In genomic region chr17:34152923-34153322, GRCm38 (mm10) we compare ENCODE assay signal across 8 mouse cellular contexts. TPM values are rescaled to one million over a fixed set of nuclear protein-coding genes. Genes with fewer than 3 reads are reported as not detected.
DNase-seq lines count a peak whose midpoint lies in the region; ATAC-seq and TF ChIP-seq lines count a peak whose summit lies in the region.
"Had no signal": no experiment of that assay in that cellular context is flagged by ENCODE, and none has a peak within 500 bp of the region (broad histone marks: within the 10 kb centered on the region; RNA-seq: fewer than 3 reads in every experiment).

Gene H2-DMb1 (plus strand): TSS chr17:34153072.

- H3K9ac ChIP-seq in kidney, embryonic 14.5 days (ENCODE audit: low read depth, low read length), result no peak within 1 kb of the TSS
- H3K9ac ChIP-seq: neural tube, embryonic 13.5 days had no signal

- no peaks in the 10 kb centered on the region for H3K27me3 ChIP-seq in kidney, embryonic 14.5 days (ENCODE audit: control insufficient read depth, insufficient read depth, low read length)
- H3K27me3 ChIP-seq in forebrain, embryonic 10.5 days (ENCODE audit: poor library complexity, severe bottlenecking), result 0 out of 2 replicates have a peak, but pooled peaks cover under 1% of the 10 kb centered on the region
- H3K27me3 ChIP-seq: neural tube, embryonic 13.5 days had no signal

- TF ChIP-seq CTCF in bone marrow macrophage, adult 2 months (IDR thresholded peaks at IDR 0.05; ENCODE audit: low read depth, low read length), result no peak

- WGBS in kidney, embryonic 14.5 days, result 56% methylated on average over 4 of the region's 4 CpGs
- 63% methylated on average over 4 of the region's 4 CpGs for WGBS in forebrain, embryonic 10.5 days

- H3K4me3 ChIP-seq in bone marrow macrophage, adult 2 months (ENCODE audit: insufficient read depth, low read length), result peak within 1 kb of the TSS; percentile 52
- no peak within 1 kb of the TSS for H3K4me3 ChIP-seq in kidney, embryonic 14.5 days (ENCODE audit: low read length)
- H3K4me3 ChIP-seq in forebrain, embryonic 10.5 days, result no peak within 1 kb of the TSS
- H3K4me3 ChIP-seq: neural tube, embryonic 13.5 days had no signal

- no peak for TF ChIP-seq POLR2A in bone marrow macrophage, adult 2 months (IDR thresholded peaks at IDR 0.05; ENCODE audit: borderline replicate concordance, low read depth, low read length)

- no peak within 1 kb of the TSS for H3K27ac ChIP-seq in bone marrow macrophage, adult 2 months (ENCODE audit: insufficient read depth, low read depth, low read length)
- H3K27ac ChIP-seq in kidney, embryonic 14.5 days (ENCODE audit: low read depth, low read length), result no peak within 1 kb of the TSS
- no peak within 1 kb of the TSS for H3K27ac ChIP-seq in forebrain, embryonic 10.5 days
- H3K27ac ChIP-seq: neural tube, embryonic 13.5 days had no signal

- ATAC-seq in kidney, embryonic 14.5 days (ENCODE audit: low FRiP score, low TSS enrichment), result peak; percentile 71; the same call in 1 of the 2 replicates

- H3K4me1 ChIP-seq in bone marrow macrophage, adult 2 months (ENCODE audit: control insufficient read depth, insufficient read depth, low read length), result peaks cover 33% of the 10 kb centered on the region
- H3K4me1 ChIP-seq in kidney, embryonic 14.5 days (ENCODE audit: control insufficient read depth, insufficient read depth, low read length), result no peaks in the 10 kb centered on the region
- no peaks in the 10 kb centered on the region for H3K4me1 ChIP-seq in forebrain, embryonic 10.5 days
- H3K4me1 ChIP-seq: neural tube, embryonic 13.5 days had no signal

- H3K9me3 ChIP-seq in kidney, embryonic 14.5 days (ENCODE audit: control insufficient read depth, low read length), result no peaks in the 10 kb centered on the region
- no peaks in the 10 kb centered on the region for H3K9me3 ChIP-seq in forebrain, embryonic 10.5 days
- H3K9me3 ChIP-seq: neural tube, embryonic 13.5 days had no signal

- H3K36me3 ChIP-seq in kidney, embryonic 14.5 days (ENCODE audit: control insufficient read depth, insufficient read depth, low read length), result no peaks in the 10 kb centered on the region
- H3K36me3 ChIP-seq in forebrain, embryonic 10.5 days (replicated peaks), result no peaks in the 10 kb centered on the region
- H3K36me3 ChIP-seq: neural tube, embryonic 13.5 days had no signal

- no peak within 1 kb of the TSS for H3K4me2 ChIP-seq in kidney, embryonic 14.5 days (replicated peaks; ENCODE audit: low read depth, low read length)
- H3K4me2 ChIP-seq: neural tube, embryonic 13.5 days had no signal

- peak; percentile 73 for DNase-seq in left cerebral cortex, adult 11 months (ENCODE audit: low spot score)
- no peak for DNase-seq in left cerebral cortex, adult 8-10 months (ENCODE audit: low spot score in 2 of 2)
- peak; percentile 71 for DNase-seq in ES-CJ7 (ENCODE audit: low read depth, low spot score)
- peak; percentile 73 for DNase-seq in naive thymus-derived CD4-positive, alpha-beta T cell, adult 2 months (ENCODE audit: low read depth)
- DNase-seq in forebrain, embryonic 10.5 days (ENCODE audit: extremely low spot score, low spot score), result no peak

RNA-seq across cellular contexts. Expression of gene H2-DMb1, which starts in this region (rescaled TPM):
- 1 to 10 TPM; 2.2 to 7.1 (median 3.5) TPM for total RNA-seq in left cerebral cortex, adult 8-10 months (2022)
- 232 and 258 TPM in 2 replicates for polyA plus RNA-seq in bone marrow macrophage, adult 2 months (2012; ENCODE audit: insufficient read depth, insufficient read length, missing spikeins)
- 4.1 and 4.2 TPM in 2 replicates for polyA plus RNA-seq in kidney, embryonic 14.5 days (2014; fragmentation: Nextera tagmentation; extraction: Ambion mirVana)
- polyA plus RNA-seq in forebrain, embryonic 10.5 days (2016; fragmentation: Nextera tagmentation; extraction: Ambion mirVana), result 0.24 and 0.81 TPM in 2 replicates
- polyA plus RNA-seq: neural tube, embryonic 13.5 days had no signal

Comparison
In these comparisons a context has a peak if more than half of its experiments do, and no peak if none do; other contexts are left out.
1. RNA of gene H2-DMb1 (polyA plus RNA-seq): 232 to 258 TPM in bone marrow macrophage, adult 2 months; 4.1 to 4.2 TPM in kidney, embryonic 14.5 days and 0.24 to 0.81 TPM in forebrain, embryonic 10.5 days; every median in the first group is over 10 times any median in the second.
2. DNase-seq: peak in left cerebral cortex, adult 11 months (single experiment), ES-CJ7 (single experiment) and naive thymus-derived CD4-positive, alpha-beta T cell, adult 2 months (single experiment); none in left cerebral cortex, adult 8-10 months (0 of 2) and forebrain, embryonic 10.5 days (single experiment).